Mouse (Mus musculus): ENCODE measurements around the gene Dnajc14.
A peak's percentile ranks its signal among the peaks of the same experiment; 100 is the strongest.

The Dnajc14 gene

DNA sequence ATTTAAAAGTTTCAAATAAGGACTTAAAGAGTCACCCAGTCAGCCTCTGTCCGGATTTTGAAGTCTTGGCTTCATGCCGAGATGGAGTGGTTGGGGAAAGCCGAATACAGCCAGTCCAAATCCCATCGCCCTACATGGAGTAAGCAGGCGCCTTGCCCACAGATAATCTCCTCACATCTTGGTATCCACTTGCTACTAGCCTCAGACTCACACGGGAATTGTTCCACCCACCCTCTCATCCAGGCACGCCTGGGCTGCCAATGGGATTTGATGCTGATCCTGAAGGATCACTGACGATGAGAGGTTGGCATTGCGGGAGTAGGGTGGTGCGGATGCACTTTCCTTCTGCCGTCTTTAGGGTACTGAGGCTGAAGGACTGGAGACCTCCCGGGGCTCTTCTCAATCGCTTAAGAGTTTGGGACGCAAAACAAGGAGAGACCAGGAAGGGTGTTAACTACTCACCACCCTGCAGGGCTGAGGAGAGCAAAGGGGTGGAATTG, at the start of gene Dnajc14:
Dnajc14 (plus strand) TSS at position 292 of the 500 bp plus-strand sequence.
- DNase-seq (ENCODE audit: low spot score in 2 of 2), result peak; percentile 62 to 77

GRCm38 (mm10) chr10:128772895-128773294, 31.0 kb upstream of the Dnajc14 start:
- no peak for DNase-seq (ENCODE audit: low spot score in 2 of 2)

DNA sequence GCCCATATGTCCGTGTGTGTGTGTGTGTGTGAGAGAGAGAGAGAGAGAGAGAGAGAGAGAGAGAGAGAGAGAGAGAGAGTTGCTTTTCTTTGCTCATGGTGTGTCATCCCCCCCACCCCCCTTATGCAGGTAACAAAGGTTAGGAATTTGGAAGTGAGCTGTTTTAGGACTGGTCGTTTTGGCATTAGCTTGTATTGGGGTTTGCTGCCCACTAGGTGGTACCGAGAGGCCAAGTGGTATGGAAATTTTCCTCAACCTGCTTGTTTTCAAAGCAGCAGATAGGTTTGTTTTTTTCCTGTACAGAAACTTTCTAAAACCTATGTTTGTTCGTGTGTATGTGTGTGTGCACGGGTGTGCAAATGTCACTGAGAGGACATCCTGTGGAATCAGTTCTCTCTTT, 30.2 kb upstream of the Dnajc14 start:
- DNase-seq (ENCODE audit: low spot score in 2 of 2), result no peak

DNA sequence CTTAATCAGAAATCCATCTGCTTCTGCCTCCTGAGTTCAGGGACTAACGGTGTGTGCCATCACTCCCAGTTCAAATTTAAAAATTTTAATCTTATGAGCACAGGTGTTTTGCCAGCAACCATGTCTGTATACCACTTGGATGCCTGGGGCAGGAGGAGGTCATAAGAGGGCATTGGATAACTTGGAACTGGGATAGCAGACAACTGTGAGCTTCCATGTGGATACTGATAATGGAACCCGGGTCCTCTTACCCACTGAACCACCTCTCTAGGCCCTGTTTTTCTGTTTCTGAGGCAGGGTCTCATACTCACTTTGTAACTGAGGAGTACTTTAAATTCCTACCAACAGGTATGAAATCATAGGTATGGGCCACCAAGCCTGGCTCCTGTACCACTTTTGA, 25.4 kb upstream of the Dnajc14 start:
- DNase-seq (ENCODE audit: low spot score in 2 of 2), result no peak

GRCm38 (mm10) chr10:128779011-128779795, 24.7 kb upstream of the Dnajc14 start:
- DNase-seq (ENCODE audit: low spot score in 2 of 2), result no peak

- no peak for DNase-seq (ENCODE audit: low spot score in 2 of 2)
These were observed 23.7 kb upstream of the Dnajc14 start for GRCm38 (mm10) chr10:128780200-128780599.

- DNase-seq (ENCODE audit: low spot score in 2 of 2), result no peak
These were observed 13.3 kb upstream of the Dnajc14 start, which contains the start of gene Mmp19 for GRCm38 (mm10) chr10:128790398-128791124. TSS of gene Mmp19 (plus strand) at chr10:128790910.

GRCm38 (mm10) chr10:128792041-128792440, 11.8 kb upstream of the Dnajc14 start:
- DNase-seq (ENCODE audit: low spot score in 2 of 2), result no peak

DNA sequence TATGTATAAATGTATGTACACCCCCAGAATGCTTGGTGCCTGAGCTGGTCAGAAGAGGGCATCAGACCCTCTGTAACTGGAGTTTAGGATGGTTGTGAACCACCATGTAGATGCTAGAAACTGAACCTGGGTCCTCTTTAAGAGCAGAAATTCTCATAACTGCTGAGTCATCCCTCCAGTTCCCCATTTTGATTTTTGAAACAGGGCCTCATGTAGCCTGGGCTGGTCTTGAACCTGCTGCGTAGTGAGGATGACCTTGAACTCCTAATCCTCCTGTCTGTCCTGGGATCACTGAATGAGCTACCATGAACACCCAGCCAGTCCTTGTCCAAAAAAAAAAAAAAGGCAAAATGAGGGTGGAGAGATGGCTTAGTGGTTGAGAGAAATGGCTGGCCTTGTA, 10.6 kb upstream of the Dnajc14 start:
- no peak for DNase-seq (ENCODE audit: low spot score in 2 of 2)

DNA sequence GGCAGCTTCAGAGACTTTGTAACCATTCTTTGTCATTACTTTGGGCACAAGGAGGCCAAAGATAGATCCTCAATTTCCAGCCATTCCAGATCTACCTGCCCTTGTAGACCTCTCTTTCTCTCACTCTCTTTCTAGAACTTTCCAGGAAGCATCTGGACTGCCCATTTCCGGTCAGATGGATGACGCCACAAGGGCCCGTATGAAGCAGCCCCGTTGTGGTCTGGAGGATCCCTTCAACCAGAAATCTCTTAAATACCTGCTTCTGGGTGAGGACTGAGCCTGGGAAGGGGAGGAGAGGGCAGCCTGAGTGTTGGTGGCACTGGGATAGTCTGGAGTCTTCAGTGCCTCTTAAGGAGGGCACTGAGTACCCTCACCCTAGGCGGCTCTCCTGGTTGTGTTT, 9.5 kb upstream of the Dnajc14 start:
- no peak for DNase-seq (ENCODE audit: low spot score in 2 of 2)

GRCm38 (mm10) chr10:128795581-128795980, 8.3 kb upstream of the Dnajc14 start:
- no peak for DNase-seq (ENCODE audit: low spot score in 2 of 2)

DNA sequence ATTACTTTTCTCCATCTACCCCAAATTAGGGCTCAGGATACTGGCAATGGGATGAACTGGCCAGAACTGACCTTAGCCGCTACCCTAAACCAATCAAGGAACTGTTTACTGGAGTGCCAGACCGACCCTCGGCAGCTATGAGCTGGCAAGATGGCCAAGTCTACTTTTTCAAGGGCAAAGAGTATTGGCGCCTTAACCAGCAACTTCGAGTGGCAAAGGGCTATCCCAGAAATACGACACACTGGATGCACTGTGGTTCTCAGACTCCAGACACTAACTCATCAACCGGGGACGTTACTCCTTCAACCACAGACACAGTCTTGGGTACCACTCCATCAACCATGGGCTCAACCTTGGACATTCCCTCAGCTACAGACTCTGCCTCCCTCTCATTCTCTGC, 5.2 kb upstream of the Dnajc14 start:
- no peak for DNase-seq (ENCODE audit: low spot score in 2 of 2)

DNA sequence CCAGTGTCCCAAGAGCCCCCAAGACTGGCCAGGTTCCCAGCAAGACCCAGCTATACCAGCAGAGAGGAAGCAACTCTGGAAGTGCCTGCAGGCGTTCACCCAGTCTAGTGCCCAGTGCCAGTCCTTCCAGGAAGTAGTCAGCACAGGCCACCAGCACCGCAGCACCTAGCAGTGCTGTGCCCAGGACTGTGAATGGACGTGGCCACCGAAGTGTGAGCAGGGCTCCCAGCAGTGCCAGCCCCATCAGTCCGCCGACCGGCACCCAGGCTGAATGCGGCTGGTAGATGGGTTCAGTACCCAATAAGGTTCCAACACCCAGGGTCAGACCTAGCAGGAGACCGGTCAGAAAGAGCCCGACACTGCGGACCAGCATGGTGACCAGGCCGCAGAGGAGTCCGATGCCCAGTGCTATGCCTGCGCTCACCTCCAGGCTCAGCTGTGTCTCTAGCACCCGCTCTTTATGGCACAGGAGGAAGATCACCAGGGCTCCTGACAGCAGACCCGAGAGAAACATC, 1.8 kb upstream of the Dnajc14 start:
- DNase-seq (ENCODE audit: low spot score in 2 of 2), result no peak

DNA sequence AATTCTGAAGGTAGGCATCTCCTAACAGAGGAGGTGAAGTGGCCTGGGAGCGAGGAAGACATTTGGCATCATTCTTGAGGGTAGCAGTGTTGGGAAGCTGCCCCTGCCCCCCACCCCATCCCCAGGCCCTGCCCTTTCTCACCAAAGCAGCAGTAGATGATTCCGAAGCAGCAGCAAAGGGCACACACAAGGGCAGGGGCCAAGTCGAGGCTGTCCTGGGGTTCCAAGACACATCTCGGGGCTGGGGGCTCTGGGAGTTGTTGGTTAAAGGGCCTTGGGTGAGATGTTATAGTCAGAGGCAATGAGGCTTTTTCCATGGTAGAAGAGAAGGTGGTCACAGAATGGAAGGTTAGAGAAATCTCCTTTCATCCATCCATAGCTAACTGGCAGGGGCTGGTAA, 906 bp upstream of the Dnajc14 start:
- DNase-seq (ENCODE audit: low spot score in 2 of 2), result no peak

GRCm38 (mm10) chr10:128803361-128803760, 501 bp upstream of the Dnajc14 start:
- no peak for DNase-seq (ENCODE audit: low spot score in 2 of 2)

- DNase-seq (ENCODE audit: low spot score in 2 of 2), result peak; percentile 64 to 70
These were observed 619 bp downstream of the Dnajc14 start, which contains the start of gene Tmem198b for GRCm38 (mm10) chr10:128804271-128805091. TSS of gene Tmem198b (minus strand) at chr10:128804370.

DNA sequence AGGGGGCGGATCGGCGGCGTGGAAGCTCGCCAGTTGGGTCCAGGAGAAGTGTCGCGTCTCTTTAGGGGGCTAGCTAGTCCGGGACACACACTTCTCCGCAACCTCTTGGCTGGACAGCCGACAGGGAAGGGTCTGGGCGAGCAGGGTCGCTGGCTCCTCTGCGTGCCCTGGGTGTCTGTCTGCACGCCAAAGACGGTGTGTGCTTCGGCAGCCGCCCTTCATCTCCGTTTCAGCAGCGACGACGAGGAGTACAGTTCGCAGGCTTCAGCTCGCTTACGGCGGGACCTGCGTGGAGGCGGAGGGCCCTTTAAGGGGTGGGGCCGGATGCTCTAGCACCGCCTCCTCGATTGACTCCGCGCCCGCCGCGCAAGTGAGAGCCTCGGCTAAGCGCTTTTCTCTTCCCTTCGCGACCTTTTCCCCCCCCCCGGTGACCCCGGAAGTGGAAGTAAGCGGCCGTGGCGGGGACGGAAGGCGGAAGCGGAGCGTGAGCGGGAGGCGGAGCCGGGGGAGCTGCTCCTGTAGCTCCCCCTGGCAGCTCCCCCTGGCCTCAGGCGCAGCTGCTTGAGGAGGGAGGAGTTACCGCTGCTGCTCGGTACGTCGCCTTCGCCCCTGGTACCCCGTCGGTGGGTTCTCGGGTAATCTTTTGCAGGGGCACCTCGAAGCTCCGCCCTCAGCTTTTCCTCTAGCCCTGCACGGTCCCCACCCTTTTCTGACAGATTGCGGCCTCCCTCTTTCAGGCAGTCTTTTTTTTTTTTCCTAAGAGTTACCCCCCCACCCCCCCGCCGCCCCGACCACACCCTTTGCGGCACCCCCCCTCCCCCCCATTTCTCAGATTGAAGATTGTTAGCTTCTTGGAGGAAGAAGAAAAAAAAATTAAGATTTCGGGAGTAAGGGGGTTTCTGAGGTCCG, 1.5 kb downstream of the Dnajc14 start:
- peak; percentile 88 to 91 for DNase-seq (ENCODE audit: low spot score in 2 of 2)

- DNase-seq (ENCODE audit: low spot score in 2 of 2), result no peak
These were observed 2.2 kb downstream of the Dnajc14 start for GRCm38 (mm10) chr10:128806086-128806485.

- DNase-seq (ENCODE audit: low spot score in 2 of 2), result no peak
These were observed 3.2 kb downstream of the Dnajc14 start for GRCm38 (mm10) chr10:128807018-128807417.

- DNase-seq (ENCODE audit: low spot score in 2 of 2), result no peak
These were observed 13.2 kb downstream of the Dnajc14 start, which contains the start of gene Sarnp for GRCm38 (mm10) chr10:128817033-128817432. TSS of gene Sarnp (plus strand) at chr10:128817333.

All from frontal cortex, postnatal 14 days (tissue).